Comparison of ENCODE assay signal across 7 mouse cellular contexts in genomic region chr7:126081727-126082285, GRCm38 (mm10). TPM values are rescaled to one million over a fixed set of nuclear protein-coding genes. Genes with fewer than 3 reads are reported as not detected.
DNase-seq lines count a peak whose midpoint lies in the region; ATAC-seq and TF ChIP-seq lines count a peak whose summit lies in the region.

No protein-coding gene starts in this region.

- DNase-seq in lung, adult 18-20 months, result no peak
- peak; percentile 43 for DNase-seq in cerebellum, adult 8-10 months
- no peak for DNase-seq in limb, embryonic 14.5 days (ENCODE audit: low spot score)
- no peak for DNase-seq in stomach, postnatal 0 days (ENCODE audit: low spot score)
- DNase-seq in ovary, adult 18-20 months (ENCODE audit: low spot score), result no peak

- H3K27ac ChIP-seq in lung, embryonic 15.5 days, result 0 out of 2 replicates have a peak overlapping the region, but pooled peaks have one; percentile 9
- no peak overlapping the region for H3K27ac ChIP-seq in forebrain, embryonic 16.5 days (ENCODE audit: low read length)
- H3K27ac ChIP-seq in limb, embryonic 14.5 days (replicated peaks; ENCODE audit: low read depth, low read length), result no peak overlapping the region
- no peak overlapping the region for H3K27ac ChIP-seq in stomach, postnatal 0 days (replicated peaks)

- no peak for ATAC-seq in lung, embryonic 15.5 days (ENCODE audit: borderline replicate concordance, extremely low read depth, low FRiP score, low TSS enrichment)
- ATAC-seq in forebrain, embryonic 16.5 days, result peak; percentile 22
- no peak for ATAC-seq in limb, embryonic 14.5 days (ENCODE audit: low FRiP score, low read depth)
- no peak for ATAC-seq in stomach, postnatal 0 days (ENCODE audit: low FRiP score, low TSS enrichment)

- peaks cover 29% of the 10 kb centered on the region for H3K4me1 ChIP-seq in lung, embryonic 15.5 days
- peaks cover 30% of the 10 kb centered on the region for H3K4me1 ChIP-seq in forebrain, embryonic 16.5 days (replicated peaks; ENCODE audit: control insufficient read depth, insufficient read depth, low read length)
- H3K4me1 ChIP-seq in limb, embryonic 14.5 days (ENCODE audit: control insufficient read depth, insufficient read depth, low read length), result peaks cover 13% of the 10 kb centered on the region
- no peaks in the 10 kb centered on the region for H3K4me1 ChIP-seq in stomach, postnatal 0 days (replicated peaks; ENCODE audit: control insufficient read depth, insufficient read depth)

- no peaks in the 10 kb centered on the region for H3K36me3 ChIP-seq in lung, embryonic 15.5 days
- H3K36me3 ChIP-seq in forebrain, embryonic 16.5 days (ENCODE audit: control insufficient read depth, insufficient read depth), result no peaks in the 10 kb centered on the region
- H3K36me3 ChIP-seq in limb, embryonic 14.5 days (ENCODE audit: control insufficient read depth, insufficient read depth, low read length), result no peaks in the 10 kb centered on the region
- no peaks in the 10 kb centered on the region for H3K36me3 ChIP-seq in stomach, postnatal 0 days (ENCODE audit: control insufficient read depth, insufficient read depth, low read length)

- TF ChIP-seq CTCF in stomach, postnatal 0 days (IDR thresholded peaks at IDR 0.05; ENCODE audit: low read depth), result peak; percentile 1; the same call in 1 of the 2 replicates

- peak overlapping the region; percentile 56 for H3K4me3 ChIP-seq in lung, embryonic 15.5 days
- H3K4me3 ChIP-seq in forebrain, embryonic 16.5 days (replicated peaks; ENCODE audit: low read length), result peak overlapping the region; percentile 63
- peak overlapping the region; percentile 61 for H3K4me3 ChIP-seq in limb, embryonic 14.5 days (replicated peaks; ENCODE audit: low read length)
- H3K4me3 ChIP-seq in stomach, postnatal 0 days (ENCODE audit: low read depth, low read length), result peak overlapping the region; percentile 50

- TF ChIP-seq EP300 in stomach, postnatal 0 days (optimal IDR thresholded peaks at IDR 0.05), result no peak

- H3K9me3 ChIP-seq in lung, embryonic 15.5 days, result no peaks in the 10 kb centered on the region
- no peaks in the 10 kb centered on the region for H3K9me3 ChIP-seq in forebrain, embryonic 16.5 days (ENCODE audit: control insufficient read depth, low read length)
- no peaks in the 10 kb centered on the region for H3K9me3 ChIP-seq in limb, embryonic 14.5 days (ENCODE audit: control insufficient read depth, low read length)
- H3K9me3 ChIP-seq in stomach, postnatal 0 days (ENCODE audit: control insufficient read depth, low read length), result no peaks in the 10 kb centered on the region

- TF ChIP-seq POLR2A in limb, embryonic 14.5 days (IDR thresholded peaks at IDR 0.05; ENCODE audit: borderline replicate concordance, extremely low read depth, insufficient read depth, insufficient read length), result no peak

- peak overlapping the region; percentile 97 for H3K4me2 ChIP-seq in lung, embryonic 15.5 days
- peak overlapping the region; percentile 96 for H3K4me2 ChIP-seq in forebrain, embryonic 16.5 days (ENCODE audit: low read length)
- H3K4me2 ChIP-seq in limb, embryonic 14.5 days (replicated peaks; ENCODE audit: low read depth, low read length, severe bottlenecking), result peak overlapping the region; percentile 99
- peak overlapping the region; percentile 90 for H3K4me2 ChIP-seq in stomach, postnatal 0 days (replicated peaks; ENCODE audit: low read depth)

- peak overlapping the region; percentile 47 for H3K9ac ChIP-seq in lung, embryonic 15.5 days
- H3K9ac ChIP-seq in forebrain, embryonic 16.5 days (replicated peaks; ENCODE audit: low read depth, low read length), result peak overlapping the region; percentile 64
- H3K9ac ChIP-seq in limb, embryonic 14.5 days (ENCODE audit: low read depth, low read length, severe bottlenecking), result peak overlapping the region; percentile 52
- H3K9ac ChIP-seq in stomach, postnatal 0 days (ENCODE audit: low read length), result peak overlapping the region; percentile 47

- WGBS in lung, embryonic 15.5 days, result 1% methylated on average over 78 of the region's 80 CpGs
- WGBS in forebrain, embryonic 16.5 days, result under 1% methylated on average over 79 of the region's 80 CpGs
- WGBS in limb, embryonic 14.5 days, result under 1% methylated on average over 33 of the region's 80 CpGs
- 0% methylated on average over 23 of the region's 80 CpGs for WGBS in stomach, postnatal 0 days

- H3K27me3 ChIP-seq in lung, embryonic 15.5 days, result peaks cover 62% of the 10 kb centered on the region
- H3K27me3 ChIP-seq in forebrain, embryonic 16.5 days (replicated peaks; ENCODE audit: control insufficient read depth, insufficient read depth, low read length), result peaks cover 28% of the 10 kb centered on the region
- H3K27me3 ChIP-seq in limb, embryonic 14.5 days (ENCODE audit: control insufficient read depth, insufficient read depth, low read length), result peaks cover 59% of the 10 kb centered on the region
- peaks cover 10% of the 10 kb centered on the region; the same call in 1 of the 2 replicates for H3K27me3 ChIP-seq in stomach, postnatal 0 days (ENCODE audit: control insufficient read depth, insufficient read depth, low read length)

RNA-seq across cellular contexts. Expression of gene Gsg1l, which starts 0.4 kb away (rescaled TPM):
- 2.9 and 3.2 TPM in 2 replicates for polyA plus RNA-seq in lung, embryonic 15.5 days (2015; fragmentation: Nextera tagmentation; extraction: Ambion mirVana)
- polyA plus RNA-seq in forebrain, embryonic 16.5 days (2015; fragmentation: Nextera tagmentation; extraction: Ambion mirVana), result 5.8 and 6.1 TPM in 2 replicates
- 4.3 and 5.6 TPM in 2 replicates for polyA plus RNA-seq in limb, embryonic 14.5 days (2012; rRNA removed)
- 2.4 and 2.6 TPM in 2 replicates for polyA plus RNA-seq in limb, embryonic 14.5 days (2014; fragmentation: Nextera tagmentation; extraction: Ambion mirVana)
- 0.67 and 0.77 TPM in 2 replicates for polyA plus RNA-seq in stomach, postnatal 0 days (2015; fragmentation: Nextera tagmentation; extraction: Ambion mirVana)
